Mouse (Mus musculus) MEL (cell line): Measurements from ENCODE around the gene Samd10. TPM values are rescaled to one million over a fixed set of nuclear protein-coding genes. Genes with fewer than 3 reads are reported as not detected.
A peak's percentile ranks its signal among the peaks of the same experiment; 100 is the strongest.

Experiments used
- DNase-seq: peaks from one replicate; pipeline ENCODE4 v3.0.0; 2011; ENCODE audit warnings: low read depth, low spot score
- H3K27ac ChIP-seq: 2 replicates; pipeline ENCODE4 v1.5.1; 2012; ENCODE audit warnings: low read depth, mild to moderate bottlenecking, control low read depth, low read length, moderate library complexity; ENCODE audit not compliant: control insufficient read depth
- H3K27me3 ChIP-seq, 2 experiments: fragments of 150-350 bp in 1 of 2; sonication (generic) in 1 of 2; 2 replicates each; pipeline ENCODE4 v1.6.1; 2012; ENCODE audit warnings: low read length in 2 of 2, mild to moderate bottlenecking in 2 of 2, improper control_type of control experiment in 1 of 2, moderate library complexity in 1 of 2; ENCODE audit not compliant: insufficient read depth in 2 of 2, control insufficient read depth in 1 of 2
- H3K36me3 ChIP-seq, 2 experiments: 2 replicates each; pipeline ENCODE4 v1.6.1; 2012 to 2014; ENCODE audit warnings: low read length in 2 of 2, improper control_type of control experiment in 1 of 2, inconsistent platforms in 1 of 2, mild to moderate bottlenecking in 1 of 2; ENCODE audit not compliant: insufficient read depth in 2 of 2, control insufficient read depth in 1 of 2
- H3K4me1 ChIP-seq, 2 experiments: fragments of 150-350 bp in 1 of 2; sonication (generic) in 1 of 2; 2 replicates each; pipeline ENCODE4 v1.6.1; 2012; ENCODE audit warnings: low read length in 2 of 2, improper control_type of control experiment in 1 of 2, mild to moderate bottlenecking in 1 of 2; ENCODE audit not compliant: insufficient read depth in 2 of 2, control insufficient read depth in 1 of 2
- H3K4me3 ChIP-seq, 2 experiments: fragments of 150-350 bp in 1 of 2; sonication (generic) in 1 of 2; 2 replicates each; pipeline ENCODE4 v1.5.1; 2012; ENCODE audit warnings: low read depth in 2 of 2, low read length in 2 of 2, mild to moderate bottlenecking in 2 of 2, moderate library complexity in 2 of 2, control low read depth in 1 of 2, improper control_type of control experiment in 1 of 2; ENCODE audit not compliant: control insufficient read depth in 1 of 2, insufficient read depth in 1 of 2
- H3K79me2 ChIP-seq: 2 replicates; pipeline ENCODE4 v1.6.1; 2012; ENCODE audit warnings: mild to moderate bottlenecking, low read length, moderate library complexity; ENCODE audit not compliant: control insufficient read depth, poor library complexity, insufficient read depth
- H3K9ac ChIP-seq: 2 replicates; pipeline ENCODE4 v1.6.1; 2012; ENCODE audit warnings: low read depth, mild to moderate bottlenecking, control low read depth, low read length, moderate library complexity; ENCODE audit not compliant: control insufficient read depth, poor library complexity, severe bottlenecking
- H3K9me3 ChIP-seq: fragments of 150-350 bp; sonication (generic); replicated peaks from 2 replicates; pipeline ENCODE4 v1.6.1; 2012; ENCODE audit warnings: mild to moderate bottlenecking, low read length, improper control_type of control experiment, moderate library complexity; ENCODE audit not compliant: insufficient read depth
- BHLHE40 ChIP-seq: IDR thresholded peaks from 2 replicates; pipeline ENCODE4 v1.6.1; 2012; ENCODE audit warnings: low read depth, mild to moderate bottlenecking, inconsistent platforms, low read length, improper control_type of control experiment, borderline replicate concordance
- CHD1 ChIP-seq: IDR thresholded peaks from 2 replicates; pipeline ENCODE4 v1.6.1; 2012; ENCODE audit warnings: low read depth, mild to moderate bottlenecking, inconsistent platforms, low read length, improper control_type of control experiment
- CHD2 ChIP-seq: IDR thresholded peaks from 2 replicates; pipeline ENCODE4 v1.6.1; 2011; ENCODE audit warnings: low read length, improper control_type of control experiment
- CTCF ChIP-seq, 3 experiments: IDR thresholded peaks in 2 of 3; conservative IDR thresholded peaks in 1 of 3; 2 replicates each; pipeline ENCODE4 v1.5.1; 2011 to 2012; ENCODE audit warnings: low read length in 3 of 3, low read depth in 2 of 3, mild to moderate bottlenecking in 2 of 3, improper control_type of control experiment in 1 of 3, inconsistent platforms in 1 of 3, mixed read lengths in 1 of 3, moderate library complexity in 1 of 3; ENCODE audit not compliant: control insufficient read depth in 1 of 3, insufficient read depth in 1 of 3, poor library complexity in 1 of 3, severe bottlenecking in 1 of 3
- ELF1 ChIP-seq: IDR thresholded peaks from 2 replicates; pipeline ENCODE4 v1.6.1; 2014; ENCODE audit warnings: low read depth, mild to moderate bottlenecking, inconsistent platforms, low read length, improper control_type of control experiment, moderate library complexity
- ETS1 ChIP-seq: IDR thresholded peaks from 2 replicates; pipeline ENCODE4 v1.6.1; 2012; ENCODE audit warnings: low read depth, mild to moderate bottlenecking, inconsistent platforms, low read length, improper control_type of control experiment, moderate library complexity
- GABPA ChIP-seq: IDR thresholded peaks from 2 replicates; pipeline ENCODE4 v1.6.1; 2012; ENCODE audit warnings: low read depth, mild to moderate bottlenecking, inconsistent platforms, low read length, improper control_type of control experiment, moderate library complexity
- GATA1 ChIP-seq: IDR thresholded peaks from 2 replicates; pipeline ENCODE4 v1.6.1; 2011; ENCODE audit warnings: low read depth, low read length, improper control_type of control experiment
- JUND ChIP-seq: IDR thresholded peaks from 2 replicates; pipeline ENCODE4 v1.6.1; 2011; ENCODE audit warnings: low read depth, mild to moderate bottlenecking, improper control_type of control experiment, low read length
- MAX ChIP-seq: IDR thresholded peaks from 2 replicates; pipeline ENCODE4 v1.6.1; 2011; ENCODE audit warnings: low read length, improper control_type of control experiment
- MEF2A ChIP-seq: IDR thresholded peaks from 2 replicates; pipeline ENCODE4 v1.6.1; 2014; ENCODE audit warnings: low read depth, mild to moderate bottlenecking, inconsistent platforms, low read length, improper control_type of control experiment; ENCODE audit not compliant: poor library complexity, insufficient replicate concordance, severe bottlenecking; ENCODE audit errors: extremely low read depth
- MXI1 ChIP-seq: IDR thresholded peaks from 2 replicates; pipeline ENCODE4 v1.6.1; 2011; ENCODE audit warnings: mild to moderate bottlenecking, low read depth, low read length, improper control_type of control experiment
- MYC ChIP-seq: IDR thresholded peaks from 2 replicates; pipeline ENCODE4 v1.6.1; 2011; ENCODE audit warnings: low read depth, mild to moderate bottlenecking, low read length, improper control_type of control experiment, moderate library complexity
- POLR2AphosphoS2 ChIP-seq: IDR thresholded peaks from 2 replicates; pipeline ENCODE4 v1.6.1; 2011; ENCODE audit warnings: low read length, improper control_type of control experiment
- POLR2AphosphoS5 ChIP-seq: IDR thresholded peaks from 2 replicates; pipeline ENCODE4 v1.6.1; 2012; ENCODE audit warnings: low read depth, borderline replicate concordance, mild to moderate bottlenecking, inconsistent platforms, low read length, moderate library complexity, mixed read lengths
- RAD21 ChIP-seq: IDR thresholded peaks from 2 replicates; pipeline ENCODE4 v1.6.1; 2011; ENCODE audit warnings: mild to moderate bottlenecking, low read depth, low read length, improper control_type of control experiment
- RCOR1 ChIP-seq: IDR thresholded peaks from 2 replicates; pipeline ENCODE4 v1.6.1; 2012; ENCODE audit warnings: low read depth, mild to moderate bottlenecking, inconsistent platforms, low read length, improper control_type of control experiment
- SMC3 ChIP-seq: IDR thresholded peaks from 2 replicates; pipeline ENCODE4 v1.6.1; 2011; ENCODE audit warnings: low read depth, low read length, improper control_type of control experiment
- UBTF ChIP-seq: IDR thresholded peaks from 2 replicates; pipeline ENCODE4 v1.6.1; 2012; ENCODE audit warnings: low read depth, mild to moderate bottlenecking, inconsistent platforms, low read length, improper control_type of control experiment, moderate library complexity, borderline replicate concordance; ENCODE audit not compliant: insufficient read depth
- USF1 ChIP-seq: IDR thresholded peaks from 2 replicates; pipeline ENCODE4 v1.6.1; 2014; ENCODE audit warnings: low read depth, mild to moderate bottlenecking, inconsistent platforms, low read length, improper control_type of control experiment, moderate library complexity
- USF2 ChIP-seq, 2 experiments: IDR thresholded peaks; 2 replicates each; pipeline ENCODE4 v1.6.1; 2011 to 2012; ENCODE audit warnings: improper control_type of control experiment in 2 of 2, low read length in 2 of 2, borderline replicate concordance in 1 of 2, inconsistent platforms in 1 of 2, low read depth in 1 of 2, mild to moderate bottlenecking in 1 of 2; ENCODE audit not compliant: insufficient read depth in 1 of 2
- ZMIZ1 ChIP-seq: IDR thresholded peaks from 2 replicates; pipeline ENCODE4 v1.6.1; 2012; ENCODE audit warnings: low read depth, mild to moderate bottlenecking, inconsistent platforms, low read length, improper control_type of control experiment, moderate library complexity
- ZNF384 ChIP-seq: IDR thresholded peaks from 2 replicates; pipeline ENCODE4 v1.6.1; 2012; ENCODE audit warnings: low read depth, mild to moderate bottlenecking, inconsistent platforms, low read length, improper control_type of control experiment
- polyA plus RNA-seq, 2 experiments: library from polyadenylated mRNA; stranded (reverse) in 1 of 2; unstranded in 1 of 2; fragments of >175 nt in 1 of 2; fragments of >200 nt in 1 of 2; gene quantifications; 2 replicates each; pipeline versions ENCODE4 v1.2.1 to v1.2.4; 2012; ENCODE audit warnings: low replicate concordance in 2 of 2, low read depth in 1 of 2; ENCODE audit not compliant: insufficient read length in 2 of 2, insufficient read depth in 1 of 2, missing spikeins in 1 of 2
- total RNA-seq: library from RNA; depleted of rRNA; stranded (reverse); fragments of 300-350 nt; gene quantifications from 2 replicates; pipeline ENCODE4 v1.2.3, GENCODE M21; 2012

Samd10 gene
- total and polyA plus RNA-seq, 3 experiments = 0.89 to 4.6 TPM; not detected in 1

GRCm38 (mm10) chr2:181623401-181623800 lies 24.4 kb upstream of the Samd10 start:
- Histone ChIP-seq H3K9me3 (no peaks in the 10 kb centered on the region), H3K9ac (no peak overlapping the region), H3K27me3 (no peaks in the 10 kb centered on the region), H3K4me1 (peaks cover 0 to 4% of the 10 kb centered on the region in 2 experiments; a peak in 1 of 4 replicates), H3K27ac (no peak overlapping the region), H3K4me3 (no peak overlapping the region), H3K36me3 (peaks cover 5 to 9% of the 10 kb centered on the region in 2 experiments), H3K79me2 (no peaks in the 10 kb centered on the region)
- peak; percentile 39 for DNase-seq
- TF ChIP-seq ETS1 (no peak), USF2 (IDR thresholded peaks at IDR 0.05; ENCODE audit: borderline replicate concordance in 1 of 2, insufficient read depth in 1 of 2, low read depth in 1 of 2, low read length in 2 of 2) (no peak), GATA1 (no peak), SMC3 (peak; percentile 53), RAD21 (peak; percentile 20; the same call in 1 of the 2 replicates), ELF1 (no peak), CTCF (IDR thresholded peaks at IDR 0.05 in 2 of 3, conservative IDR thresholded peaks at IDR 0.05 in 1 of 3; ENCODE audit: control insufficient read depth in 1 of 3, insufficient read depth in 1 of 3, low read depth in 2 of 3, low read length in 3 of 3, poor library complexity in 1 of 3, severe bottlenecking in 1 of 3) (peak; percentile 25 to 57 (median 33); a peak in 5 of 6 replicates), CHD2 (no peak), MEF2A (no peak)

GRCm38 (mm10) chr2:181618761-181619495 lies 19.9 kb upstream of the Samd10 start:
- Histone ChIP-seq H3K27me3 (no peaks in the 10 kb centered on the region), H3K9ac (no peak overlapping the region), H3K4me1 (no peaks in the 10 kb centered on the region), H3K4me3 (no peak overlapping the region), H3K36me3 (peaks cover 0 to 11% of the 10 kb centered on the region in 2 experiments; a peak in 2 of 4 replicates), H3K9me3 (no peaks in the 10 kb centered on the region), H3K79me2 (no peaks in the 10 kb centered on the region), H3K27ac (no peak overlapping the region)
- no peak for DNase-seq
- TF ChIP-seq RCOR1 (no peak), POLR2AphosphoS2 (no peak), USF1 (no peak), BHLHE40 (no peak), MXI1 (no peak), UBTF (no peak), ELF1 (no peak), USF2 (IDR thresholded peaks at IDR 0.05; ENCODE audit: borderline replicate concordance in 1 of 2, insufficient read depth in 1 of 2, low read depth in 1 of 2, low read length in 2 of 2) (no peak), ETS1 (no peak), GABPA (no peak), CHD1 (no peak), POLR2AphosphoS5 (no peak), JUND (no peak), MYC (no peak), MAX (no peak), GATA1 (no peak), MEF2A (no peak), ZNF384 (no peak), ZMIZ1 (no peak)
